Mouse (Mus musculus) intestine, embryonic 14.5 days (tissue): Measurements from ENCODE around the gene Olfr1513. TPM values are rescaled to one million over a fixed set of nuclear protein-coding genes. Genes with fewer than 3 reads are reported as not detected.

ENCODE experiments used
- polyA plus RNA-seq: library from polyadenylated mRNA; unstranded; fragments of >200 nt; fragmentation: Nextera tagmentation; extraction: Ambion mirVana; gene quantifications from 2 replicates; pipeline ENCODE4 v1.2.1, GENCODE M21; 2014

The Olfr1513 gene
- polyA plus RNA-seq, 1 experiment from 2014 or later: not detected

Other genes with a start within 250 kb of the Olfr1513 start
- gene Rpgrip1, start 245.7 kb downstream of the Olfr1513 start, polyA plus RNA-seq: 76.9 and 83.0 TPM in 2 replicates
- gene Supt16, start 159.0 kb downstream of the Olfr1513 start, polyA plus RNA-seq: 68.9 and 73.5 TPM in 2 replicates
- gene Chd8, start 98.6 kb downstream of the Olfr1513 start, polyA plus RNA-seq: 47.4 and 50.6 TPM in 2 replicates
- 34.3 and 44.9 TPM in 2 replicates for gene Tox4, start 77.3 kb downstream of the Olfr1513 start, polyA plus RNA-seq
- gene Rab2b, start 76.9 kb downstream of the Olfr1513 start, polyA plus RNA-seq: 21.0 and 22.1 TPM in 2 replicates
- 37.0 and 43.5 TPM in 2 replicates for gene Mettl3, start 51.3 kb downstream of the Olfr1513 start, polyA plus RNA-seq
- gene Sall2, start 27.6 kb downstream of the Olfr1513 start, polyA plus RNA-seq: 15.2 and 16.2 TPM in 2 replicates
- not detected in 2 replicates for gene Olfr1512, start 22.8 kb upstream of the Olfr1513 start, polyA plus RNA-seq
- gene Olfr1511, start 41.0 kb upstream of the Olfr1513 start, polyA plus RNA-seq: not detected in 2 replicates
- not detected in 2 replicates for gene Olfr1510, start 58.0 kb upstream of the Olfr1513 start, polyA plus RNA-seq
- not detected in 2 replicates for gene Olfr1509, start 86.6 kb upstream of the Olfr1513 start, polyA plus RNA-seq
- gene Olfr1508, start 111.1 kb upstream of the Olfr1513 start, polyA plus RNA-seq: not detected in 2 replicates
- gene Olfr1507, start 139.3 kb upstream of the Olfr1513 start, polyA plus RNA-seq: not detected in 2 replicates